Mouse (Mus musculus): ENCODE results near the gene Shisa5. TPM values are rescaled to one million over a fixed set of nuclear protein-coding genes. Genes with fewer than 3 reads are reported as not detected.

Shisa5 gene
- polyA plus RNA-seq, 1 experiment = 201 TPM

- DNase-seq (ENCODE audit: low spot score) = no peak
Measured at GRCm38 (mm10) chr9:109022866-109023685, 15.3 kb upstream of the Shisa5 start.

- DNase-seq (ENCODE audit: low spot score) = no peak
Measured at GRCm38 (mm10) chr9:109027521-109027920, 10.8 kb upstream of the Shisa5 start.

GRCm38 (mm10) chr9:109028421-109028820 lies 9.9 kb upstream of the Shisa5 start:
- DNase-seq (ENCODE audit: low spot score) = no peak

- no peak for DNase-seq (ENCODE audit: low spot score)
Measured at GRCm38 (mm10) chr9:109028919-109029318, 9.4 kb upstream of the Shisa5 start.

- no peak for DNase-seq (ENCODE audit: low spot score)
Measured at GRCm38 (mm10) chr9:109030312-109030711, 8.1 kb upstream of the Shisa5 start.

GRCm38 (mm10) chr9:109031001-109031400 lies 7.4 kb upstream of the Shisa5 start:
- no peak for DNase-seq (ENCODE audit: low spot score)

GRCm38 (mm10) chr9:109031686-109032085 lies 6.7 kb upstream of the Shisa5 start:
- no peak for DNase-seq (ENCODE audit: low spot score)

GRCm38 (mm10) chr9:109032435-109032834 lies 5.9 kb upstream of the Shisa5 start:
- DNase-seq (ENCODE audit: low spot score) = no peak

GRCm38 (mm10) chr9:109038901-109039364 lies 568 bp downstream of the Shisa5 start:
- no peak for DNase-seq (ENCODE audit: low spot score)

- DNase-seq (ENCODE audit: low spot score) = no peak
Measured at GRCm38 (mm10) chr9:109039681-109040080, 1.3 kb downstream of the Shisa5 start.

GRCm38 (mm10) chr9:109040216-109040615 lies 1.9 kb downstream of the Shisa5 start:
- no peak for DNase-seq (ENCODE audit: low spot score)

GRCm38 (mm10) chr9:109040906-109041305 lies 2.5 kb downstream of the Shisa5 start:
- DNase-seq (ENCODE audit: low spot score) = no peak

GRCm38 (mm10) chr9:109041351-109041750 lies 3.0 kb downstream of the Shisa5 start:
- DNase-seq (ENCODE audit: low spot score) = no peak

- DNase-seq (ENCODE audit: low spot score) = no peak
Measured at GRCm38 (mm10) chr9:109046306-109046705, 7.9 kb downstream of the Shisa5 start.

- DNase-seq (ENCODE audit: low spot score) = no peak
Measured at GRCm38 (mm10) chr9:109049316-109049715, 11.0 kb downstream of the Shisa5 start.

- DNase-seq (ENCODE audit: low spot score) = no peak
Measured at GRCm38 (mm10) chr9:109049996-109050673, 11.8 kb downstream of the Shisa5 start.

GRCm38 (mm10) chr9:109050674-109050997 lies 12.3 kb downstream of the Shisa5 start:
- no peak for DNase-seq (ENCODE audit: low spot score)

GRCm38 (mm10) chr9:109051011-109051501 lies 12.7 kb downstream of the Shisa5 start:
- DNase-seq (ENCODE audit: low spot score) = no peak

GRCm38 (mm10) chr9:109051651-109052489 lies 13.5 kb downstream of the Shisa5 start:
- DNase-seq (ENCODE audit: low spot score) = no peak

GRCm38 (mm10) chr9:109052490-109053260 lies 14.3 kb downstream of the Shisa5 start:
- DNase-seq (ENCODE audit: low spot score) = no peak

GRCm38 (mm10) chr9:109053366-109053765 lies 15.0 kb downstream of the Shisa5 start:
- no peak for DNase-seq (ENCODE audit: low spot score)

All from urinary bladder, adult 2 months (tissue).